Mouse (Mus musculus): ENCODE measurements around the gene Atf7ip2. TPM values are rescaled to one million over a fixed set of nuclear protein-coding genes. Genes with fewer than 3 reads are reported as not detected.
"Not testable (repeated sequence)": the region's sequence is repeated elsewhere in the genome, so short reads cannot be mapped to it uniquely, and the experiment has no call there.

Atf7ip2 gene
- polyA plus RNA-seq, 1 experiment from 2014 or later: 0.44 TPM

- no peak overlapping the region for H3K27ac ChIP-seq
- no peaks in the 10 kb centered on the region for H3K36me3 ChIP-seq
- H3K27me3 ChIP-seq (replicated peaks): no peaks in the 10 kb centered on the region
- H3K4me2 ChIP-seq (replicated peaks): no peak overlapping the region
- no peaks in the 10 kb centered on the region for H3K9me3 ChIP-seq
- no peaks in the 10 kb centered on the region for H3K4me1 ChIP-seq
- H3K4me3 ChIP-seq: no peak overlapping the region
- ATAC-seq (ENCODE audit: low FRiP score, low read depth): no peak
- no peak overlapping the region for H3K9ac ChIP-seq
Observed at GRCm38 (mm10) chr16:10236601-10237000, 44.1 kb downstream of the Atf7ip2 start.

- H3K4me1 ChIP-seq: 0 out of 2 replicates have a peak, but pooled peaks cover 3% of the 10 kb centered on the region
- H3K9ac ChIP-seq: no peak overlapping the region
- H3K27me3 ChIP-seq (replicated peaks): no peaks in the 10 kb centered on the region
- WGBS: 40% methylated on average over 1 of the region's 1 CpGs
- no peaks in the 10 kb centered on the region for H3K9me3 ChIP-seq
- ATAC-seq (ENCODE audit: low FRiP score, low read depth): no peak
- H3K4me2 ChIP-seq (replicated peaks): no peak overlapping the region
- no peak overlapping the region for H3K27ac ChIP-seq
- no peak overlapping the region for H3K4me3 ChIP-seq
- no peaks in the 10 kb centered on the region for H3K36me3 ChIP-seq
Observed at GRCm38 (mm10) chr16:10253993-10254392, 61.5 kb downstream of the Atf7ip2 start.

- no peak overlapping the region for H3K4me3 ChIP-seq
- no peaks in the 10 kb centered on the region for H3K27me3 ChIP-seq (replicated peaks)
- ATAC-seq (ENCODE audit: low FRiP score, low read depth): no peak
- no peak overlapping the region for H3K9ac ChIP-seq
- no peaks in the 10 kb centered on the region for H3K4me1 ChIP-seq
- peaks cover 11% of the 10 kb centered on the region; the same call in 1 of the 2 replicates for H3K9me3 ChIP-seq
- H3K36me3 ChIP-seq: no peaks in the 10 kb centered on the region
- WGBS: 33% methylated on average over 3 of the region's 3 CpGs
- H3K4me2 ChIP-seq (replicated peaks): no peak overlapping the region
- no peak overlapping the region for H3K27ac ChIP-seq
Observed at GRCm38 (mm10) chr16:10272256-10272655, 79.7 kb downstream of the Atf7ip2 start.

GRCm38 (mm10) chr16:10274465-10274864 lies 82.0 kb downstream of the Atf7ip2 start:
- no peak overlapping the region for H3K4me2 ChIP-seq (replicated peaks)
- ATAC-seq (ENCODE audit: low FRiP score, low read depth): no peak
- H3K27ac ChIP-seq: no peak overlapping the region
- H3K27me3 ChIP-seq (replicated peaks): no peaks in the 10 kb centered on the region
- peaks cover 11% of the 10 kb centered on the region; the same call in 1 of the 2 replicates for H3K9me3 ChIP-seq
- H3K9ac ChIP-seq: no peak overlapping the region
- WGBS: 67% methylated on average over 4 of the region's 4 CpGs
- H3K4me1 ChIP-seq: no peaks in the 10 kb centered on the region
- H3K36me3 ChIP-seq: no peaks in the 10 kb centered on the region
- H3K4me3 ChIP-seq: no peak overlapping the region

- H3K27ac ChIP-seq; ATAC-seq (ENCODE audit: low FRiP score, low read depth); H3K27me3 ChIP-seq (replicated peaks); H3K9ac ChIP-seq; H3K36me3 ChIP-seq; H3K4me1 ChIP-seq; H3K4me3 ChIP-seq; H3K4me2 ChIP-seq (replicated peaks): not testable (repeated sequence)
- peaks cover 11% of the 10 kb centered on the region; the same call in 1 of the 2 replicates for H3K9me3 ChIP-seq
- 82% methylated on average over 5 of the region's 5 CpGs for WGBS
Observed at GRCm38 (mm10) chr16:10276778-10277177, 84.3 kb downstream of the Atf7ip2 start.

GRCm38 (mm10) chr16:10280286-10280951 lies 87.9 kb downstream of the Atf7ip2 start:
- Histone ChIP-seq H3K27ac (no peak overlapping the region), H3K9ac (no peak overlapping the region), H3K4me3 (no peak overlapping the region), H3K9me3 (no peaks in the 10 kb centered on the region), H3K4me2 (replicated peaks) (no peak overlapping the region), H3K4me1 (no peaks in the 10 kb centered on the region), H3K36me3 (no peaks in the 10 kb centered on the region), H3K27me3 (replicated peaks) (no peaks in the 10 kb centered on the region)
- 54% methylated on average over 12 of the region's 12 CpGs for WGBS
- no peak for ATAC-seq (ENCODE audit: low FRiP score, low read depth)

GRCm38 (mm10) chr16:10281890-10282289 lies 89.4 kb downstream of the Atf7ip2 start:
- Histone ChIP-seq H3K36me3 (no peaks in the 10 kb centered on the region), H3K27ac (no peak overlapping the region), H3K4me2 (replicated peaks) (no peak overlapping the region), H3K9me3 (no peaks in the 10 kb centered on the region), H3K4me1 (no peaks in the 10 kb centered on the region), H3K27me3 (replicated peaks) (no peaks in the 10 kb centered on the region), H3K4me3 (no peak overlapping the region), H3K9ac (no peak overlapping the region)
- WGBS: 81% methylated on average over 3 of the region's 3 CpGs
- no peak for ATAC-seq (ENCODE audit: low FRiP score, low read depth)

GRCm38 (mm10) chr16:10286513-10287268 lies 94.2 kb downstream of the Atf7ip2 start:
- no peak for ATAC-seq (ENCODE audit: low FRiP score, low read depth)
- Histone ChIP-seq H3K27ac (no peak overlapping the region), H3K4me3 (no peak overlapping the region), H3K9me3 (no peaks in the 10 kb centered on the region), H3K27me3 (replicated peaks) (no peaks in the 10 kb centered on the region), H3K4me1 (no peaks in the 10 kb centered on the region), H3K9ac (no peak overlapping the region), H3K36me3 (no peaks in the 10 kb centered on the region), H3K4me2 (replicated peaks) (no peak overlapping the region)
- WGBS: 84% methylated on average over 9 of the region's 9 CpGs

- Histone ChIP-seq H3K9me3 (no peaks in the 10 kb centered on the region), H3K4me1 (no peaks in the 10 kb centered on the region), H3K9ac (no peak overlapping the region), H3K4me3 (no peak overlapping the region), H3K4me2 (replicated peaks) (no peak overlapping the region), H3K36me3 (no peaks in the 10 kb centered on the region), H3K27ac (no peak overlapping the region), H3K27me3 (replicated peaks) (no peaks in the 10 kb centered on the region)
- no peak for ATAC-seq (ENCODE audit: low FRiP score, low read depth)
- 82% methylated on average over 6 of the region's 6 CpGs for WGBS
Observed at GRCm38 (mm10) chr16:10288115-10288514, 95.6 kb downstream of the Atf7ip2 start.

- H3K36me3 ChIP-seq: no peaks in the 10 kb centered on the region
- no peak overlapping the region for H3K27ac ChIP-seq
- no peak overlapping the region for H3K9ac ChIP-seq
- no peak overlapping the region for H3K4me3 ChIP-seq
- ATAC-seq (ENCODE audit: low FRiP score, low read depth): no peak
- no peaks in the 10 kb centered on the region for H3K9me3 ChIP-seq
- H3K27me3 ChIP-seq (replicated peaks): no peaks in the 10 kb centered on the region
- 87% methylated on average over 10 of the region's 10 CpGs for WGBS
- no peaks in the 10 kb centered on the region for H3K4me1 ChIP-seq
- H3K4me2 ChIP-seq (replicated peaks): no peak overlapping the region
Observed at GRCm38 (mm10) chr16:10297696-10298644, 105.5 kb downstream of the Atf7ip2 start.

GRCm38 (mm10) chr16:10299637-10300036 lies 107.1 kb downstream of the Atf7ip2 start:
- Histone ChIP-seq H3K27me3 (replicated peaks) (no peaks in the 10 kb centered on the region), H3K4me1 (no peaks in the 10 kb centered on the region), H3K4me2 (replicated peaks) (no peak overlapping the region), H3K36me3 (no peaks in the 10 kb centered on the region), H3K27ac (no peak overlapping the region), H3K9ac (no peak overlapping the region), H3K4me3 (no peak overlapping the region), H3K9me3 (no peaks in the 10 kb centered on the region)
- no peak for ATAC-seq (ENCODE audit: low FRiP score, low read depth)
- 37% methylated on average over 8 of the region's 8 CpGs for WGBS

Data from neural tube, embryonic 12.5 days (tissue).